Mouse (Mus musculus): ENCODE measurements around the gene Ly9. TPM values are rescaled to one million over a fixed set of nuclear protein-coding genes. Genes with fewer than 3 reads are reported as not detected.

Gene Ly9
- under 1 TPM; 0.10 to 0.27 TPM for total RNA-seq (2021)
- long read RNA-seq, experiment 1, result 0 reads
- long read RNA-seq, experiment 2, result 0 reads

DNA sequence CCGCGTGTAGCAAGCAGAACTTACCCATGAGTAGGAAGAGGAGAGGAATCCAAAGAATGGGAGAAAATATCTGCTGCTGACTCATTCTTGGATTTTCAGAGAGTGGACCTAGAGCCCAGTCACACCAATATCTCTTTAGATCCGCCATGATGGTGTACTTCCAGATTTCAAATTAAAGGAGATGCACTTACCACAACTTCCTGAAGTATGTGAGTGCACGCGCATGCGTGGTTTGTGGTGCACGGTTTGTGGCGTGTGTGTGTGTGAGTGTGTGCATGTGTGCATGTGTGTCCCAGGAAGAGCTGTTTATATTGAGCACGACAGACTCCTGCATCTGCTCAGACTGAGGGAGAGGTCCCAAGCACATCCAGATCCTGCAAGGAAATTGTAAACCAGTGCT lies at the start of gene Ly9:
Ly9 (minus strand) TSS at position 235 of the 400 bp plus-strand sequence.
- no peak for DNase-seq

DNA sequence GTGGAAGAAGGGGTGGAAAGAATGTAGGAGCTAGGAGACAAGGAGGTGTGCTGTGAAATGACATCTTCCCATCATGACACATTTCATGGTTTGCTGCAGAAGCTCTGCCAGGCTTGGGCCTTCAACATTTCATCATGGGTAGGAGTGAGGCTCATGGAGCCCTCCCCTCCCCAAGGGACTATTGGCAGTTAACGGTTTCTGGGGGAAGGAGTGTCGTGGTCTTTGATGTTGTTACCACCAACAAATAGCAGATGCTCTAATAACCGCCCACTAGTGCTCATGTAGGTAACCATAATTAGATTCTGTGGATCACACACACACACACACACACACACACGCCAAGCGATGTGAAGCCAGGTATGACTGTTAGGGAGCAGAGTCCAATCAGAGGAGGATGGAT lies 45.5 kb upstream of the Ly9 start, which contains the start of gene Slamf7:
Slamf7 (minus strand) TSS at position 302 of the 400 bp plus-strand sequence.
- DNase-seq, result no peak

DNA sequence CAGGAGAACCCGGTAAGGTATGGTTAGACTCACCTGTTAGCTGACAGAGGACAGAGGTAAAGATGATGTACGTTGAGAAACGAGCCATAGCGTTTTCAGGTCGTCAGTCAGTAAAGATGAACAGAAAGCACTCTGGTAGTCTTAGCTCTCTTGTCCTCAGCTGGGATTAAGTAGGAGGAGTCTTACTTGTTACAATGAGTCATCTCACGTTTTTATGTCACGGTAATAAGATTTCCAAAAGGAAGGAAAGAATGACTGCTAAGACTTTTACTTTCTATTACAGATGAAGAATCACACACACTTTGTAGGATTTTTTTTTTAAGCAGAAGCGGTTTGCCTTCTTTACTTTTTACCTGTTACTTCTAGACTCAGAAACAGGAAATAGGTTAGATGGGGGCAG lies 41.6 kb upstream of the Ly9 start:
- no peak for DNase-seq

DNA sequence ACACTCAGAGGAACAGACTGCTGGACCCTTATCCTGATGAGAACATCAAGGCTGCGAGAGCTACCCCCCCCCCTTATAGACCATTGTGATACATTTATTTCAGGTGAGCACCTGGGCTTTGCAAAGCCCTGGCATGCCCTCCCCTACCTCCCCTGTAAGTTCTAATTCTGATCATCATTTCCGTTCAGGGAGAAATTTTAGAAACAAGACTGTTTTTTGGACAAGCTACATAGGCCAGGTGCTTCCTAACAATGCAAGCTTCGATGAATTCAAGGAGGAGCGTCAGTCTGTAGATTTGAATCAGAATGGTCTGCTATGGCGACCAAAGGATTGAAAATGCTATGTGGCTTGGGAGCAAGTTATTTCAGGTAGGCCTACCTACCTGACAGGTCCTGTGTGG lies 40.5 kb upstream of the Ly9 start:
- DNase-seq, result no peak

DNA sequence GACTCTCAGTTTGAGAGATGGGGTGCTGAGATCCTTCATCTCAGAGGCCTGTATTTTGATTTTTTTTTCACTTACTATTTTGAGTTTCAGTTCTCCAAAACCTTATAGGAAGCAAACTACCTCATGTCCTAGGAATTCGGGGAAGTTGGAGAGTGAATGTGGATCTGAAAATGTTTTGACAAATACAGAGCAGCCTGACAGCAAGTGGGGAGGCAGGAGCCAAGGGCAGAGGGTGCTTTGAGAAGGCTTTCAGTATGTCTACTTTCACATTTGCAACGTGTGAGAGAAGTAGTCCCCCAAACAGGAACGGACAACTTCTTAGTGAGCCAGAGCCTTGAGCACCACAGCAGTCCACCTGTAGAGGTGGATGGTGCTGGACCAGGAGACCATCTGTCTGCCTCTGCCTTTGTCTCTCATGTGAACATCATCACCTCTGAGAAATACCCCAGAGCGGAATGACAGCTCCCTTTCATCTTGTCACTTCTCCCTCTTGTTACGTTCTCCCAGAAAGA lies 39.3 kb upstream of the Ly9 start:
- no peak for DNase-seq

DNA sequence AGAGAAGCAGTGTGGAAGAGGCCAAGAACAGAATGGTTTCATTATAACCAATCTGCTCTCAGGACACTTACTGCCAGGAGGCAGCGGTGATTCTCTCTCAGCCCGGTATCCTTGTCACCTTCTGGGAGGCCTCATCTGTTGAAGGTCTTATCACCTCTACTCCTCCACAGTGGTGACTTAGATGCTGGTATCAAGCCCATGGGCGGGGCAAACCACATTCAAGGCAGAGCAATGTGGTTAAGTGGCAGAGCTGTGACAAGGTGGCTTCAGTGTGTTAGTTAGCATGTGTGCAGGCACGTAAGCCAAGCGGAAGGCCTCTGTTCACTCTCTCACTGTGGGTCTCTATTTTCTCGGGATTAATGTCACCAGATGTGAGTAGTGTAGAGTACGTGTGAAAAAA lies 36.4 kb upstream of the Ly9 start:
- no peak for DNase-seq

DNA sequence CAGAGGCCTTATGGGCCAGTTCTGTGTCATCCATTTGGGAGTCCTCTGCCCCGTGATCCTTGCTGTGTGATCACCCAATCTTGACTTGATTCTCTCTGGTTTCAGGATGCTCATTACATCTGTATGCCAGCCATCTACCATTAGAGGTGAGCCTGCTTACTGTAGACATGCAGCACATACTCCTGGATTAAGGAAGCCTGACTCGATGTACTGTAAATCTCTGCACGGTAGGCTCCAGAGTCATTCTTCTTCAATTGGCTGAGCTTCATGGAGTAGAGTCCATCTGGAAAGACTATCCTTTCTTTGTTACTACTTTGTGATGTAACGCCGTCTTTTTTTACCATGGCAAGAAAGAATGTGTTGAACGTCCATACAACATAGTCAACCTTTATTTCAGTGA lies 33.6 kb upstream of the Ly9 start:
- DNase-seq, result no peak

DNA sequence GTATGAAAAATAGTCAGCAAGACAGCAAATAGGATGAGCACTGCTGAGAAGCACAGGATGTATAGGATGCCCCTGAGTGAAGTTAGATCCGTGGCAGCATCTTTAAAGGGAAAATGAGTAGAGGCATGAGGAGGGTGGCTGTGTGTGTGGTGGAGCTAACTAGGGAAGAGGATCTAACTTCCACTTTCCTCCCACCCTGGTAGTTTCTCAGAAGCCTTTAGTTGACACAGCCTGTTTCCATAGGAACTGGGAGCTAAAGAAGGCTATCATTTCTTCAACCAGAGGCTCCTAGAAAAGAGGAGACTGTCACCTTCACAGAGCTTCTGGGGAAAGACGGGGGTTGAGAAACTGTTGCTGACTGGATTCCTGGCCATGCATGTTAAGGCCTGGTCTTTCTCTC lies 31.5 kb upstream of the Ly9 start:
- no peak for DNase-seq

DNA sequence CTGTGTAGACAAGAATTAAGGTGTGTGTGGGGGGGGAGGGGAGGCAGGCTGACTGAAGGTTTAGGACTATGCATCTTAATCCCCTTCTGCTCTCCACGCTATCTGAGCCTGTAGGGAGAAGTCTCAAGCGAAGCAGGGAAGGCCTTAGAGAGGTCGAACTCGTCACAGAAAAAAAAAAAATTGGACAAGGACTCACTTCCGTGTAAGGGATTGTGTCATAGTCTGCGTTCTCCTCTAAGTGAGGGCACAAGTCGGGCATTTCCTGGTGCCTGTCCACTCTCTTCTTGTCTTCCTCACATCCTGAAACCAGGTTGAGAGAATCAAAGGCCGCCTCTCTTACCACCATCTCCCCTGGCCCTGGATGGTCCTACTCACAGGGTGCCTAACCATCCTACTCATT lies 29.9 kb upstream of the Ly9 start:
- DNase-seq, result no peak

DNA sequence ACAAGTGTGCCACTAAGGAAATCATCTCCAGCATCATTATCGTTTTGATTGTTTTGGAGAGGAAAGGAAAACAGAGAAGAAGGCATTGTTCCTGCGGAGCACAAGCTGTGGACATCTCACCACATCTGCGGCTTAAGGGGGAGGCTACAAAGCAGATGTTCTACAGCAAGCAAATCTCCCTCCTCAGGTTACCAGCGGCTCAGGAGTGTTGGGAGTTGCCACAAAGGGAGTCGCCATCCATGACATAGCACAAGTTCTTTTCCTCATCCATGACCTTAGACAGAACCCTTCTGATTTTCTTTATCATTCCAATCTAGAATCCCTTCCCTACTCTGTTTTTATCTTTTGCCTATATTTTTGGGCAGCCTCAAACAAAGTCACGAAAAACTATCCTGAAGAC lies 28.5 kb upstream of the Ly9 start:
- no peak for DNase-seq

DNA sequence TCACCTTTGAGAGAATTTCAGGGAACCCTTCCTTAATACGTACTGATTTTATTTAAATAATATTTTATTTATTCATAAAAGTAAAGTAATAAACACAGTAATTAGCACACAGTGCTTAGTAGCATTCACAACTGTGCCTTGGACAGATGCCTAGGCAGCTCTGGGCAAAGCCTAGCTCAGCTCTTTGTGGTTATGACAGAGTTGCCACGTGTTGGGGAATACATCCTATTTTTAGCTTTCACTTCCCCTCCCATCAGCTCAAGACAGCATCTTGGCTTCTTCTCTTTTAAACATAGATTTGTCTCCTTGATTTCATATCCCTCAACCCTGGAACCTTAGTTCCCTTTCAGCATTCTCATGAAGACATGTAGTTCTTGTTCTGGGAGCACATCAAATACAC lies 24.2 kb upstream of the Ly9 start:
- DNase-seq, result no peak

DNA sequence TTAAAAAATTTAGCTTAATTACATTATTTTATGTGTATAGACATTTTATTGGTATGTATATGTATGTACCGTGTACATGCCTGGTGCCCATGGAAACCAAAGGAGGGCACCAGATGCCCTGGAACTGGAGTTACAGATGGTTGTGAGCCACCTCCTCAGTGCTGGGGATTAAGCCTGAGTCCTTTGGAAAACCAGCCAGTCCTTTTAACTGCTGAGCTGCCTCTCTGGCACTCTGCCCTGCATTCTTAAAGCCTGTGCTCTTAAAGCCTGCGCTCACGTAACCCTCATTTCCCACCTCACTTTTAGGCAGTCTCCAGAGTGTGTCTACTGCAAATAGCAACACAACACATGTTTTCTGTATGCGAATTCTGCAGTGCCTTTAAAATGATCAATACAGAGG lies 23.7 kb upstream of the Ly9 start:
- DNase-seq, result no peak

DNA sequence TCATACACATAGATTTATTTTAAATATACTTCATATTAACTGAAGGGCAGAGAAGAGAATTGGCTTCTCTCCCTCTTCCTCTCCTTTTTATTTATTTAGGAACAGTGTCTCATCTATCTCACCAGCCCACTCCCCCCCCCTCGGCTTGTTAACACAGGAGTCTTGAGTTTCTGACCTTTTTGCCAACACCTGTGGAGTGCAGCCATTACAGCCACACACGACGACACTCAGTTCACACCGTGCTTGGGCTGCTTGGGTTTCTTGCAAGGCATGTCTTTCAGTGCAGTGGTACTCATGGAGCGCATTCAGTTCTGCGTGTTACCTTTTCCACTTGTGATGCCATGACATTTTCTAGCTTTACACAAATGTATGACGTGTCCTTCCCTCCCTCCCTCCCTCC lies 22.8 kb upstream of the Ly9 start:
- no peak for DNase-seq

DNA sequence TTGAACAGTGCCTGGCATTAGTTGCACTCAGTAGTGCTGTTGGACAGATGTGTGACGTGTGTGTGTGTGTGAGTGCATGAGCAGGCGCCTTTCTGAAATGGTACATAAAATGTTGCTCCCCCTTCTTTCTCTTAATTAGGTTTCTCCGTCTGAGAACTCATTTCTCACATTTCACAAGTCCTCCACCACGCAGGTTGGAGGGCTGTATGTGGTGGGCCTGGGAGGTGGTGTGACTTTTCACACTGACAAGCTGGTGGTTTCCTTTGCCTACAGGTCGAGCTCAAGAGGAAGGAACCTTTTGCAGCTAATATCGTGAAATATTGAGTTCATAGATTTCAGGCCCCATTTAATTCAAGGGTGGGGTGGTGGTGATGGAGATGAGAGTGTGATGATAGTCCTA lies 22.0 kb upstream of the Ly9 start:
- DNase-seq, result no peak

DNA sequence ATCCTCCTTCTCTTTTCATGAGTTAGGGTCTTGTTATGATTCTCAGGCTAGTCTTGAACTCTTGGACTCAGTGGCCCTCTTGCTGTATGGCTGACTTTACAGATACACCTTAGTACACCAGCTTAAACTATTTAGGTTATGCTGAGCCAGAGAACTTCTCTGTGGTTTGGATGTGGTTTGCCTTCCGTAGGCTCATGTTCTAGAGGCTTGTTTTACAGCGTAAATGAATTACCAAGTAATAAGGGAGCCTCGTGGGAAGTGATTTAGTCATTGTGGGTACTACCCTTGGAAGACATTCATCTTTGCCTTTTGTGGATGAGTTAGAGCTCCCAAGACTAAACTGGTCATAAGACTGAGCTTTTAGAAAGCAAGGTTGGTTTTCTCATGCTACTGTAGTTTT lies 20.6 kb upstream of the Ly9 start:
- no peak for DNase-seq

DNA sequence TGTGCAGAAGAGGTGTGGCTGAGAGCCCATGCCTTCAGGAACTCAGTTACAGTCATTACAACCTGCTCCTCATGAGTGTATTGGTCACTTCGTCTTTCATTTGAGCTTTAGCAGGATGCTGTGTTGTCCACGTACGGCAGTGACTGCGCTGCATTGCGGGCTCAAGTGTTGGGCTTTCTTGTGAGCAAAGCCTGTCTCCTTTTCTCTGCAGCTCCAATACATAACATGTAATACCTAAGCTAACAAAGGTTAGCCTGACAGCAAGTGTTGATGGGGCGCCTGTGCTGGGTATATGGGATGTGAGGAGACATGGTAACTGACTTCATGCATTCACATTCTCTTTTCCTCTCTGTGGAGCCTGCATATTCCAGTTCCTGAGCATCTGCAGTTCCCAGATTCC lies 12.9 kb upstream of the Ly9 start:
- DNase-seq, result no peak

DNA sequence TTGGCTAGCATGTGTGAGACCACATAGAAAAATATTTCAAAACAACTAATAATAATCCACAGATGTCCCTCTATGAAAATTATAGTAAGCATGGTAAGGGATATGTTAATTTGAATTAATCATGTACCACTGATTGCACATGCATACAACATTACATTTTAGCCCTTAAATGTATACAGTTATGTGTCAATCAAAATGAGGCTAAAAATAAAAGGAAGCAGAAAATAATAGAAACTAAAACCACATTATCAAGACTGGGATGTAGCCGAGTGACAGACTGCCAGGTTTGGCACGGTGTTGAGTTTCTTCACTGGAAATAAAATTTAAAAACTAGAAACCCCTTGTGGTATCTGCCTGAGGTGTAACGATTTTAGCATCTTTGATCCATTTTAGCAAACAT lies 12.4 kb upstream of the Ly9 start:
- DNase-seq, result no peak

DNA sequence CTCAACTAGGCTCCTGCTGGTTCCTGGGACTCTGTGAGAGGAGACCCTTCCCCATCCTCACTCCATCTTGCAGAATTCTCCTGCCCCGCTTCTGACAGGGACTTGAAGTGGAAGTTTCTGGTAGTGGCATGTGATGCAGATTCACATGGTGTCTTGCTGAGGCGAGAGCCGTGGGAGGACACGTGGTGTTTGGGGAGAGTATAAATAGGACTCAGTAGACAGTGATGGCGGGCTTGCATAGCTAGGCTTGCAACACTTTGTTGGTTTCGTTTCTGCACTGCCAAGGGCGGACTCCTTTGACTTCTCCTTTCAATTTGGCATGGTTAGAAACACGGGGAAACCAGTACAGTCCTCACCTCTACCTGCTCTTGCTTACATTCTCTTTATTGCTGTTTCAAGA lies 11.8 kb upstream of the Ly9 start:
- DNase-seq, result peak; percentile 16

DNA sequence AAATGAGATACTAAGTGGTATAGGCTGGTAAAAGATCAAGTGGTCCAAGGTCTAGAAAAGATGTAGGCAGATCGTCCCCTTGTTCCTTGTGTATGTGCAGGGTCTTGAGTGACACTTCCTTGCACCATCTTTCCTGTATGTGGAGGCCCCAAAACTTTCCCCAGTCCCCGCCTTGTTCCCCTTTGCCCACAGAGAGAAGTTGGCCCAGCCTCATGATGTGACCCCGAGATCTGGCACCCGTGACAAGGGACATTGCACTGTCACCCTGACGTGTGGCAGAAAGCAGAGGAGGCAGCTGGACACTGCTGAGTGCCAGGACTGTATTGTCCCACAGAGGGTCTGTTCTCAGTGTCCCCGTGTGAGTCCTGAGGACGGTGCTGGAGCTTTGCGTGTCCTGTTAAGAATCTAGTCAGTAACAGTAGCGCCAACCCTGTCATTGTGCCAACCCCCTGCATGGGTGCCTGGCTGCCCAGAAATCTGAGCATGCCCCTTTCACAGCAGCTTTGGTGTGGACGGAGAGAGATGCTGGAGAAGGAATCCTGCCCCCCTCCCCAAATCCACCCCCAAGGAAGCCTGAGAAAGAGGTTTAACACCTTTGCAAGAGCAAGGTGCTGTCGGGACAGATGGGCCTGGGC lies 9.8 kb upstream of the Ly9 start:
- DNase-seq, result no peak

DNA sequence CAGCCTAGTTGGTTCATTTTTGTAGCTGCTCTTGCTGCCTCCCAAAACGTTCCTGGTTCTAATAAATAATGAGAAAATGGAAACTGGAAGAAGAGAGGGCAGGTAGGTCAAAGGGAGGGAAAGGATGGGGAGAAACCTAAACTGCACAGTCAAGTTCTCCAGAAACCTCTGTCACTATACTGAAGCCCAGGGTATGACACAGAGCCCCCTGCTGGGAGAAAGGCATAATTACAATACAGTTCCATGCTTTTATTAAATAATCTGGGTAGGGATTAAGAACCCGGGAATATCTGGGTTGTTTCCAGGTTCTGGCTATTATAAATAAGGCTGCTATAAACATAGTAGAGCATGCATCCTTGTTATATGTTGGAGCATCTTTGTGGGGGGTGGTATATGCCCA lies 6.8 kb upstream of the Ly9 start:
- DNase-seq, result no peak

DNA sequence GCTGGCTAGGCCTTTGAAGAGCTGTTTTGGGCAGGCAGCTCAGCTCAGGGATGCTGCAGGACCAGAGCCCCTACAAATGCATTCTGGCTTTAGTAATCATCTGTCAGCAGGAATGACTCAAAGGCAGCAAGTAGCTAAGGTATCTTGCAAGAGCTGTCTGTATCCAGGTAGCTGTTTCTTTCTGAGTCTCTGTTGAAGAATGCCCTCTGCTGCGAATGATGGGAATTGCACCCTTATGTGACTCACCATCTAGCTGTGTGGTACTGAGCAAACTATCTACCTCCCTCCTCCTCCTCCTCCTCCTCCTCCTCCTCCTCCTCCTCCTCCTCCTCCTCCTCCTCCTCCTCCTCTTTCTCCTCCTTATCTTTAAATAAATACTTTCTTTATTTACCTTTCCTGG lies 3.6 kb upstream of the Ly9 start:
- DNase-seq, result no peak

DNA sequence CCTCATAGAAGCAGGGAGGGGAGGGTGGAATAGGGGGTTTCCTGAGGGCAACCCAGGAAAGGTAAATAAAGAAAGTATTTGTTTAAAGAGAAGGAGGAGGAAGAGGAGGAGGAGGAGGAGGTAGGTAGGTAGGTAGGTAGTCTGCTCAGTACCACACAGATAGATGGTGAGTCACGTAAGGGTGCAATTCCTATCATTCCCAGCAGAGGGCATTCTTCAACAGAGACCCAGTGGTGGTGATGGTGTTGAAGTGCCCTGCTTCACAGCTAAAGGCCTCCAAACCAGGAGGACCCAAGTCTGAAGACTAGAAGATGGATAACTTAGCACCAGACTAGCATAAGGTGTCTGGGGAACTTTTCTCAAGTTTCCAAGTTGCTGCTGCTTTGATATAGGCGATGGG lies 2.8 kb upstream of the Ly9 start:
- DNase-seq, result no peak

DNA sequence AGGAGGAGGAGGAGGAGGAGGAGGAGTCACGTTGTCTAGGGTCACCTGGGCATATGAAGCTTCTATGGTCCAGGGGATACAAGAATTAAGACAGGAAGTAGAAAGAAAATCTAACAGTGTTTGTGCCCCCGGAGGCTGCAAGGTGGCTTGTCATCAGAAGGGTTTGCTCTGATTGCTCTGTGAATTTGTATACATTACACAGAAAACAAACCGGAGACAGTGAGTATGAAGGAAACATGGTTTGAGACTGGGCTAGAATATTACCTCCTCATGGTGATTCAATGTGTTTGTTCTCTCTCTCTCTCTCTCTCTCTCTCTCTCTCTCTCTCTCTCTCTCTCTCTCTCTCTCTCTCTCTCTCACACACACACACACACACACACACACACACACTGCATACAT lies 554 bp downstream of the Ly9 start:
- no peak for DNase-seq

DNA sequence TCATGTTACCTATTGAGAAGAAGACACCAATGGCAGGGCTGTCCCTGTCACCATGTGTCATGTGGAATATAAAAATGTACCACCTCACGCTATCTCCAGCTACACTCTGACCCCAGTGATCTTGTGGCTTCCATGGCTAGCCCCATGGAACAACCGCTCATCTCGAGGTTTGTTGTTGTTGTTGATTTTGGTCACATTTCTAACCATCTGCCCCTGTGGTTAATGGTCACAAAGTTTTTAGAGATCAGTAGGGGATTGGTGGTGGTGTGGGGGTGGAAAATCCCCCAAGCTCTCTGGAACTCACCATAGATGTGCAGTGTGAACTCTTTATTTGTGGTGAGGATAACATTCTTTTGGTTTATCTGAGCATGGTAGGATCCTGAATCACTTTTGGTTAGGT lies 2.5 kb downstream of the Ly9 start:
- DNase-seq, result no peak

DNA sequence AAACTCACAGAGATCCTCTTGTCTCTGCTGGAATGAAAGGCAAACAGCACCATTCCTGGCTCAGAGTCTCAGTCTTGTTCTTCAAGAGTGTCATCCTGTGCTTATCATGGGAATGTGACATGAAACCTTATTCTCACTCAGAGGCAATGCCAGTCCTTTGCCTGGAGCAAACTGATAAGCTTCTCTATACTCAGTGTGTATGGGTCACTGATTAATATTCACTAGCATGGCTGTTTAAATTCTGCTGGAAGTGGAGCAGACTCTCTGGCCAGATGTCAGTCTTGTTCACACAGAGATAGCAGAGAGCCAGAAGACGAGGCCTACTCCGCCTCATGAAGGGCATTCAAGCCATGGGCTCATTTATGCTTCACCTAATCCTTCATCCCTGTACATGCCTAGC lies 22.6 kb downstream of the Ly9 start:
- no peak for DNase-seq

All from gastrocnemius, postnatal 25 days (tissue).